Mouse (Mus musculus): ENCODE measurements around the gene Lpar1. TPM values are rescaled to one million over a fixed set of nuclear protein-coding genes. Genes with fewer than 3 reads are reported as not detected.

The Lpar1 gene
- polyA plus RNA-seq, 1 experiment from 2014 or later = 66.6 TPM

DNA sequence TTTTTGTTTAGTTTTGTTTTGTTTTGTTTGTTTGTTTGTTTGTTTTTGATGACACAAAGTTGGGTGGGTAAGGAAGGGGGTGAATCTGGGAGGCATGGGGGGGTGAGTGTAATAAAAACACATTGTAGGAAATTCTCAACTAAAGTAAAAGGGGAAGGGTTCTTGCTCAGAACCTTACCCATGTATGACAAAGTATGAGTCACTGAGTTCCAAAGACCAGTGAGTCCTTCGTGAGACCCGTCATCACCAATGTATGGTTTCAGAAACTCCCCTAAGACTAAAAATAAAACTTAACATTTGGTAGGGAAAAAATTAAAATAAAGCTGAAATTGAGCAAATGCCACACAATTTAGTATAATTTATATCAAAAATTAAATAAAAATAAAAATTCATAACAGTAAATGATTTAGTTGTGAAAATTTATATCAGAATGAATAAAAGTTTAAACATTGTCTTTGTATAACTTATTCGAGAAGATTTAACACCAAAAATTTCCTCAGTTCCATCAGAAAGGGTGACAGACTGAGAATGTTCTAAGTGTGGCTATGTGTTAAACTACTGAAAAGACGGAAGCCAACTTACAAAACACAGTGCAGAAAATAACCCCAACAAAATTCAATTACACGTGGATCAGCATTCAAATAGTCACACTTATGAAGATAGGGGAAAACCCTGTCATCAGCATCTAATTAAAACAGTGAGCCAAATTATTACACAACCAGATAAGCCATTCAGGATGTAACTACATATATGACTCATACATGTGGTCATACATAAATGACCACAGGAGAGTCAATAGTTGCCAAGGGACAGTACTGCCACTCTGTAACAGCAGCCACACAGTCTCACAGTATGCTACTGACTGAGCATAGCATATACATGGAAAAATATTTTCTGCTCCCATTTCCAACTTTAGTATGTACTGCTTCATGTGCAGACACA lies 83.8 kb downstream of the Lpar1 start:
- no peaks in the 10 kb centered on the region for H3K4me1 ChIP-seq

DNA sequence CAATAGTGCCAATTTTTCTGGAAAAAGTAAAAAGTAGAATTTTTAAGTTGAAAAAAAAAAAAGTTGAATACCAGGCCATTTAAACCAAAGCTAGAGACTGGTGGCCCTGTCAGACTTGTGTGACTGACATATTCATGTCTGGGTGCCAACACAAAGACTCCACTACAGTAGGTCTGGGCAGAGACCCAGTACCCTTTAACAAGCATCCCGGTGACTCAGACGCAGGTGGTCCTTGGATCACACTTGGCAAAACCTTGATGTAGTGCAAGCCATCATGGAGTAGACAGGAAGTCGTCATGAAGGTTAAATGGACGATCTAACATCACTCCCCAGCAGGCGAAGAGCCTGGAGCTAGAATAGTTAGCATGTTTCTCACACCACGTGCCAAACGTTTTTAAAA lies 84.7 kb downstream of the Lpar1 start:
- no peaks in the 10 kb centered on the region for H3K36me3 ChIP-seq
- no peak overlapping the region for H3K27ac ChIP-seq
- no peak overlapping the region for H3K4me3 ChIP-seq (replicated peaks)
- ATAC-seq (ENCODE audit: insufficient read depth, low FRiP score, low read depth) = no peak
- no peak overlapping the region for H3K4me2 ChIP-seq
- H3K9me3 ChIP-seq = no peaks in the 10 kb centered on the region
- H3K9ac ChIP-seq = no peak overlapping the region
- H3K27me3 ChIP-seq (replicated peaks) = no peaks in the 10 kb centered on the region
- 81% methylated on average over 7 of the region's 7 CpGs for WGBS
- no peaks in the 10 kb centered on the region for H3K4me1 ChIP-seq

More for the DNA sequence above, 83.8 kb downstream of the Lpar1 start:
- Histone ChIP-seq H3K9me3 (no peaks in the 10 kb centered on the region), H3K4me2 (no peak overlapping the region), H3K4me3 (replicated peaks) (no peak overlapping the region), H3K36me3 (no peaks in the 10 kb centered on the region), H3K27me3 (replicated peaks) (no peaks in the 10 kb centered on the region), H3K9ac (no peak overlapping the region), H3K27ac (no peak overlapping the region)
- ATAC-seq (ENCODE audit: insufficient read depth, low FRiP score, low read depth) = no peak
- whole genome bisulfite sequencing = 87% methylated on average over 5 of the region's 5 CpGs

DNA sequence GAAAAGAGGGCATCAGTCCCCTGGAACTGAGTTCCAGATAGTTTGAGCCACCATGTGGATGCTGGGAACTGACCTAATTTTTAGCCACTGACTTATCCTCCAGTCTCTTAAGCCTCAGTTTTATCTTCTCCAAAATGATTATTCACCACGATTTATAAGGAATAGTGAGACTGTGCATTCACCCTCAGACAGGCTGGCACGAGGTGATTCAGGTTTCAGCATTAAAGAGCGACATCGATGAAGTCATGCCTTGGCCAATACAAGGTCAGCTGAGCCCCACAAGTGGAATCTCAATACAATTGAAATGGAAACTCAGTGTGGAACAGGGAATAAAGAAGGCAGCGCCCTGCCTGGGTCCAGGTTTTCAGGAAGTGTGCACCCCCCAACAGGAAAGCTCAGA lies 88.1 kb downstream of the Lpar1 start:
- no peaks in the 10 kb centered on the region for H3K4me1 ChIP-seq
- no peaks in the 10 kb centered on the region for H3K9me3 ChIP-seq
- ATAC-seq (ENCODE audit: insufficient read depth, low FRiP score, low read depth) = no peak
- no peak overlapping the region for H3K27ac ChIP-seq
- H3K4me3 ChIP-seq (replicated peaks) = no peak overlapping the region
- no peaks in the 10 kb centered on the region for H3K36me3 ChIP-seq
- H3K9ac ChIP-seq = no peak overlapping the region
- no peak overlapping the region for H3K4me2 ChIP-seq
- H3K27me3 ChIP-seq (replicated peaks) = no peaks in the 10 kb centered on the region
- 88% methylated on average over 5 of the region's 5 CpGs for WGBS

GRCm38 (mm10) chr4:58464390-58465164 lies 89.1 kb downstream of the Lpar1 start:
- Histone ChIP-seq H3K4me1 (no peaks in the 10 kb centered on the region), H3K9me3 (no peaks in the 10 kb centered on the region), H3K27me3 (replicated peaks) (no peaks in the 10 kb centered on the region), H3K27ac (no peak overlapping the region), H3K36me3 (no peaks in the 10 kb centered on the region), H3K4me3 (replicated peaks) (no peak overlapping the region), H3K4me2 (no peak overlapping the region), H3K9ac (no peak overlapping the region)
- 89% methylated on average over 13 of the region's 13 CpGs for WGBS
- ATAC-seq (ENCODE audit: insufficient read depth, low FRiP score, low read depth) = no peak

DNA sequence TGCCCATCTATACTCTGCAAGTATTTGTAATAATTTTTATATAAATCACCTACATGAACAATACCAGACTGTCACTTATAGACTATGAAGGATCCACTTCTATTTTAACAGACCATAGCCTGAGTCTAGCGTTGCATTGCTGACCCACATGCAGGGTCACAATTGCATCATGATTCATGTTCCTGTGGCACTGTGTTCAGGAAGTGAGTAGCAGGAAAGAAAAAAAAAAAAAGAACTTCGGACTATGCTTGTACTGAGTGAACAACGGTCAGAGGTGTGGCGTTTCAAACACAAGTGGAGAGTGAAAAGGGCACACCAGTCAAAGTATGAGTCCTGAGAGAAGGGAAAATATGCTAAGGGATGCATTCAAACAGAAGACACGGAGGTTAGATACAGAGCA lies 90.7 kb downstream of the Lpar1 start:
- Histone ChIP-seq H3K4me1 (no peaks in the 10 kb centered on the region), H3K36me3 (no peaks in the 10 kb centered on the region), H3K4me3 (replicated peaks) (no peak overlapping the region), H3K27me3 (replicated peaks) (no peaks in the 10 kb centered on the region), H3K9me3 (no peaks in the 10 kb centered on the region), H3K27ac (no peak overlapping the region), H3K4me2 (no peak overlapping the region), H3K9ac (no peak overlapping the region)
- WGBS = 75% methylated on average over 5 of the region's 5 CpGs
- ATAC-seq (ENCODE audit: insufficient read depth, low FRiP score, low read depth) = no peak; the same call in 1 of the 2 replicates

- Histone ChIP-seq H3K4me2 (no peak overlapping the region), H3K9me3 (no peaks in the 10 kb centered on the region), H3K27ac (no peak overlapping the region), H3K4me3 (replicated peaks) (no peak overlapping the region), H3K4me1 (no peaks in the 10 kb centered on the region), H3K27me3 (replicated peaks) (no peaks in the 10 kb centered on the region), H3K9ac (no peak overlapping the region), H3K36me3 (no peaks in the 10 kb centered on the region)
- 76% methylated on average over 2 of the region's 2 CpGs for WGBS
- no peak for ATAC-seq (ENCODE audit: insufficient read depth, low FRiP score, low read depth)
Measured at GRCm38 (mm10) chr4:58462586-58462985, 91.1 kb downstream of the Lpar1 start.

- H3K36me3 ChIP-seq = no peaks in the 10 kb centered on the region
- peak overlapping the region; percentile 35; the same call in 1 of the 2 replicates for H3K27ac ChIP-seq
- H3K9ac ChIP-seq = no peak overlapping the region
- H3K27me3 ChIP-seq (replicated peaks) = no peaks in the 10 kb centered on the region
- ATAC-seq (ENCODE audit: insufficient read depth, low FRiP score, low read depth) = no peak
- H3K4me1 ChIP-seq = no peaks in the 10 kb centered on the region; the same call in 1 of the 2 replicates
- no peak overlapping the region for H3K4me3 ChIP-seq (replicated peaks)
- WGBS = 29% methylated on average over 4 of the region's 4 CpGs
- H3K9me3 ChIP-seq = no peaks in the 10 kb centered on the region
- no peak overlapping the region for H3K4me2 ChIP-seq
Measured at GRCm38 (mm10) chr4:58453334-58453733, 100.4 kb downstream of the Lpar1 start.

DNA sequence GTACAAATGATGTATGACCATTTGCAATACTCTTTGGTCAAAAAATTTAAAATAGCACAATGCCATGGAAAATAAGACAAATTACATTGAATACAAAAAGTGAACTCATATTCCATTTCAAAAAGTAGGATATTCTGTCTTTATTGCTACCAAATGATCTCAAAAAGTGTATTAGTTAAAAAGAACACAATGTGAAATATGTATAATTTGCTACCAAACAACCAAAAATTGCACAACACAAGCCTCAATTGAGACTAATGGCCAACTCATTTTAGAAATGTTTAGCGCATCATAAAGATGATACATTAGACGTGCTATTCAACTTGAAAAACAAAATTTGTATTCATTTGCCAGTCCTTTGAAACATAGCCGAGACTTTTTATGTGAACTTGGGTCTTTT lies 104.9 kb downstream of the Lpar1 start:
- H3K27me3 ChIP-seq (replicated peaks) = no peaks in the 10 kb centered on the region
- H3K9ac ChIP-seq = no peak overlapping the region
- no peaks in the 10 kb centered on the region for H3K9me3 ChIP-seq
- no peak for ATAC-seq (ENCODE audit: insufficient read depth, low FRiP score, low read depth)
- no peaks in the 10 kb centered on the region for H3K4me1 ChIP-seq
- no peak overlapping the region for H3K4me2 ChIP-seq
- 87% methylated on average over 3 of the region's 3 CpGs for WGBS
- no peak overlapping the region for H3K4me3 ChIP-seq (replicated peaks)
- H3K36me3 ChIP-seq = no peaks in the 10 kb centered on the region
- H3K27ac ChIP-seq = no peak overlapping the region

GRCm38 (mm10) chr4:58447841-58448240 lies 105.9 kb downstream of the Lpar1 start:
- 61% methylated on average over 7 of the region's 7 CpGs for WGBS
- no peak overlapping the region for H3K9ac ChIP-seq
- H3K27me3 ChIP-seq (replicated peaks) = no peaks in the 10 kb centered on the region
- H3K4me3 ChIP-seq (replicated peaks) = no peak overlapping the region
- no peak for ATAC-seq (ENCODE audit: insufficient read depth, low FRiP score, low read depth)
- no peaks in the 10 kb centered on the region for H3K9me3 ChIP-seq
- no peak overlapping the region; the same call in 1 of the 2 replicates for H3K27ac ChIP-seq
- no peak overlapping the region for H3K4me2 ChIP-seq
- no peaks in the 10 kb centered on the region for H3K36me3 ChIP-seq
- no peaks in the 10 kb centered on the region for H3K4me1 ChIP-seq

- Histone ChIP-seq H3K4me2 (no peak overlapping the region), H3K4me3 (replicated peaks) (no peak overlapping the region)
Measured at GRCm38 (mm10) chr4:58445846-58446245, 107.9 kb downstream of the Lpar1 start.

DNA sequence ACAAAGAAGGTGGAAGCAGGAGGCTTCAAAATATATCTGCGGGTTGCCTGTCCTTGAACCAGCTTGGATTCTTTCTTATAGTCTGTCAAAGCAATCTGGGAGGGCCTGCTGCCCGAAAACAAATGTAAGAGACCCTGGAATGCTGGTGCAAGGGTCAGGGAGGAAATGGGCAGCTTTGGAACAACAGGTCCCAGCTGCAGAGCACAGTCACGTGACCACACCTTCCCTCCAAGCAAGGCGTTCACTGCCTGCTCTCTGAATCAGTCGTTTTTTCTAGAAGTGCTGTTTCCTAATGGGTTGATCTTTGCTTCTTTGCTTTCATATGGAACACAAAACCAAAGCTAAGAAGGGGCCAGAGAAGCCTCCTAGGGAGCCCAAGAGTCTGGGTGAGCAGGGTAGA lies 111.4 kb downstream of the Lpar1 start:
- no peaks in the 10 kb centered on the region for H3K9me3 ChIP-seq
- no peak for ATAC-seq (ENCODE audit: insufficient read depth, low FRiP score, low read depth)
- no peak overlapping the region for H3K4me2 ChIP-seq
- H3K27me3 ChIP-seq (replicated peaks) = no peaks in the 10 kb centered on the region
- WGBS = 30% methylated on average over 5 of the region's 5 CpGs
- no peak overlapping the region for H3K9ac ChIP-seq
- H3K36me3 ChIP-seq = no peaks in the 10 kb centered on the region
- no peaks in the 10 kb centered on the region for H3K4me1 ChIP-seq
- no peak overlapping the region for H3K27ac ChIP-seq
- H3K4me3 ChIP-seq (replicated peaks) = no peak overlapping the region

More at GRCm38 (mm10) chr4:58445846-58446245, 107.9 kb downstream of the Lpar1 start:
- no peaks in the 10 kb centered on the region for H3K9me3 ChIP-seq
- no peak overlapping the region for H3K9ac ChIP-seq
- H3K4me1 ChIP-seq = no peaks in the 10 kb centered on the region
- no peaks in the 10 kb centered on the region for H3K36me3 ChIP-seq
- H3K27ac ChIP-seq = no peak overlapping the region
- no peak for ATAC-seq (ENCODE audit: insufficient read depth, low FRiP score, low read depth)
- WGBS = 66% methylated on average over 6 of the region's 6 CpGs
- no peaks in the 10 kb centered on the region for H3K27me3 ChIP-seq (replicated peaks)

DNA sequence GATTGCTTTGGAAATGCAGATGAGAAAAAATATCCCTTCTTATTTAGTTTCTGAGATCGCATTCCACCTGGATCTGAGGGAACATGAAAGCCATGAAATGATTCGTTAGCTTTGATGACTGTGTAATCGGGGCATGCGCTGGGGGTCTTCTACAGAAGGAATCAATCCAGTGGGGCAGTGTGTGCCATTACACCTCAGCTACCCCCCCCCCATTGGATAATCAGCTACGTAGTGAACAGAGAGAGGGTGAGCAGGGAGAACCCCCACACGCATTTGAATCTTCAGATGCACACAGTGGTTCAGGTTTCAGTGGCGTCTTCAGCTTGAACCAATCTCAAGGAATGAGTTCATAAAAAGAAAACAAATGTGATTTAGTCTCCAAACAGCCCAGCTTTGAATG lies 115.0 kb downstream of the Lpar1 start:
- Histone ChIP-seq H3K27ac (no peak overlapping the region), H3K9me3 (no peaks in the 10 kb centered on the region), H3K36me3 (peaks cover 4% of the 10 kb centered on the region; the same call in 1 of the 2 replicates), H3K27me3 (replicated peaks) (no peaks in the 10 kb centered on the region), H3K4me2 (no peak overlapping the region), H3K9ac (no peak overlapping the region), H3K4me1 (no peaks in the 10 kb centered on the region), H3K4me3 (replicated peaks) (no peak overlapping the region)
- 73% methylated on average over 7 of the region's 7 CpGs for WGBS
- no peak for ATAC-seq (ENCODE audit: insufficient read depth, low FRiP score, low read depth)
